Mouse (Mus musculus) limb, embryonic 14.5 days (tissue): Measurements from ENCODE around the gene Atg4c. TPM values are rescaled to one million over a fixed set of nuclear protein-coding genes. Genes with fewer than 3 reads are reported as not detected.
A peak's percentile ranks its signal among the peaks of the same experiment; 100 is the strongest.

ENCODE experiments used
- ATAC-seq: fragments of 200-750 bp; cut with Nextera tagmentation; 2 replicates; pipeline ENCODE4 v1.8.0; 2017; ENCODE audit warnings: low read depth, moderate number of reproducible peaks, moderate TSS enrichment; ENCODE audit not compliant: low FRiP score
- DNase-seq: peaks from one replicate; pipeline ENCODE4 v3.0.0-alpha.2; 2015; ENCODE audit warnings: low spot score
- H3K27ac ChIP-seq: fragments of 300-500 bp; sonication (generic); replicated peaks from 2 replicates; pipeline ENCODE4 v1.5.1; 2014; ENCODE audit warnings: low read depth, mild to moderate bottlenecking, low read length, moderate library complexity, mixed read lengths
- H3K27me3 ChIP-seq: fragments of 300-500 bp; sonication (generic); 2 replicates; pipeline ENCODE4 v1.6.1; 2014; ENCODE audit warnings: low read length, mixed read lengths; ENCODE audit not compliant: control insufficient read depth, insufficient read depth
- H3K36me3 ChIP-seq: fragments of 300-500 bp; sonication (generic); 2 replicates; pipeline ENCODE4 v1.6.1; 2014; ENCODE audit warnings: mild to moderate bottlenecking, low read length, moderate library complexity, mixed read lengths; ENCODE audit not compliant: control insufficient read depth, insufficient read depth
- H3K4me1 ChIP-seq: fragments of 300-500 bp; sonication (generic); 2 replicates; pipeline ENCODE4 v1.6.1; 2014; ENCODE audit warnings: antibody characterized with exemption, low read length, mixed read lengths; ENCODE audit not compliant: control insufficient read depth, insufficient read depth
- H3K4me2 ChIP-seq: fragments of 300-500 bp; sonication (generic); replicated peaks from 2 replicates; pipeline ENCODE4 v1.6.1; 2014; ENCODE audit warnings: low read depth, mild to moderate bottlenecking, low read length, moderate library complexity; ENCODE audit not compliant: severe bottlenecking
- H3K4me3 ChIP-seq: fragments of 300-500 bp; sonication (generic); replicated peaks from 2 replicates; pipeline ENCODE4 v1.5.1; 2014; ENCODE audit warnings: low read length
- H3K9ac ChIP-seq: fragments of 300-500 bp; sonication (generic); 2 replicates; pipeline ENCODE4 v1.6.1; 2014; ENCODE audit warnings: mild to moderate bottlenecking, low read depth, low read length, moderate library complexity; ENCODE audit not compliant: severe bottlenecking
- H3K9me3 ChIP-seq: fragments of 300-500 bp; sonication (generic); 2 replicates; pipeline ENCODE4 v1.6.1; 2016; ENCODE audit warnings: low read length; ENCODE audit not compliant: control insufficient read depth
- POLR2A ChIP-seq: fragments of 200-500 bp; IDR thresholded peaks from 2 replicates; pipeline ENCODE4 v1.8.0; 2012; ENCODE audit warnings: inconsistent platforms, mild to moderate bottlenecking, moderate library complexity, borderline replicate concordance; ENCODE audit not compliant: insufficient read depth, insufficient read length; ENCODE audit errors: extremely low read depth
- WGBS: fragments of 180-500 bp; shearing (Covaris S2); extraction: QIAGEN DNeasy Blood & Tissue Kit; methylation state at CpG from one replicate; pipeline ENCODE4 v1.1.7; 2014; 5-methylcytosine and 5-hydroxymethylcytosine counted together
- polyA plus RNA-seq, 2 experiments: library from polyadenylated mRNA; depleted of rRNA in 1 of 2; stranded (reverse) in 1 of 2; unstranded in 1 of 2; fragments of >200 nt; fragmentation: Nextera tagmentation in 1 of 2; extraction: Ambion mirVana in 1 of 2; gene quantifications; 2 replicates each; pipeline versions ENCODE4 v1.2.1 to v1.2.3; 2012 to 2014

Atg4c gene
- polyA plus RNA-seq, 2 experiments = 11.8 to 13.7 TPM

GRCm38 (mm10) chr4:99235203-99235856, 41.6 kb downstream of the Atg4c start:
- WGBS = 92% methylated on average over 8 of the region's 8 CpGs
- no peaks in the 10 kb centered on the region for H3K9me3 ChIP-seq
- H3K9ac ChIP-seq = no peak overlapping the region
- no peak overlapping the region for H3K4me3 ChIP-seq
- H3K27ac ChIP-seq = no peak overlapping the region
- no peak overlapping the region for H3K4me2 ChIP-seq
- peaks cover 8% of the 10 kb centered on the region for H3K36me3 ChIP-seq
- ATAC-seq (peak; percentile 37; the same call in 1 of the 2 replicates), DNase-seq (peak; percentile 82)
- no peak for TF ChIP-seq POLR2A
- H3K4me1 ChIP-seq = no peaks in the 10 kb centered on the region
- no peaks in the 10 kb centered on the region for H3K27me3 ChIP-seq

GRCm38 (mm10) chr4:99238305-99238704, 44.6 kb downstream of the Atg4c start:
- ATAC-seq = no peak
- Histone ChIP-seq H3K4me2 (no peak overlapping the region), H3K36me3 (peaks cover 8% of the 10 kb centered on the region), H3K4me1 (no peaks in the 10 kb centered on the region), H3K27me3 (no peaks in the 10 kb centered on the region), H3K27ac (no peak overlapping the region), H3K9me3 (no peaks in the 10 kb centered on the region), H3K4me3 (no peak overlapping the region), H3K9ac (no peak overlapping the region)
- WGBS = 92% methylated on average over 2 of the region's 2 CpGs
- no peak for TF ChIP-seq POLR2A
- no peak for DNase-seq

- Histone ChIP-seq H3K4me2 (no peak overlapping the region), H3K36me3 (peaks cover 8% of the 10 kb centered on the region), H3K9me3 (no peaks in the 10 kb centered on the region), H3K9ac (no peak overlapping the region), H3K4me1 (no peaks in the 10 kb centered on the region), H3K27me3 (no peaks in the 10 kb centered on the region), H3K27ac (no peak overlapping the region), H3K4me3 (no peak overlapping the region)
- 49% methylated on average over 5 of the region's 5 CpGs for WGBS
- DNase-seq = no peak
- TF ChIP-seq POLR2A = no peak
- no peak for ATAC-seq
These were observed 47.9 kb downstream of the Atg4c start for GRCm38 (mm10) chr4:99241674-99242073.

GRCm38 (mm10) chr4:99249358-99249757, 55.6 kb downstream of the Atg4c start:
- ATAC-seq (no peak), DNase-seq (no peak)
- Histone ChIP-seq H3K4me2 (no peak overlapping the region), H3K4me3 (no peak overlapping the region), H3K36me3 (no peaks in the 10 kb centered on the region), H3K9me3 (no peaks in the 10 kb centered on the region), H3K9ac (no peak overlapping the region), H3K27ac (no peak overlapping the region), H3K27me3 (no peaks in the 10 kb centered on the region), H3K4me1 (no peaks in the 10 kb centered on the region)
- TF ChIP-seq POLR2A = no peak
- WGBS = 92% methylated on average over 3 of the region's 3 CpGs

- 0 out of 2 replicates have a peak, but pooled peaks cover 1% of the 10 kb centered on the region for H3K36me3 ChIP-seq
- H3K4me1 ChIP-seq = no peaks in the 10 kb centered on the region
- ATAC-seq (no peak), DNase-seq (no peak)
- no peaks in the 10 kb centered on the region for H3K9me3 ChIP-seq
- no peak overlapping the region for H3K4me3 ChIP-seq
- TF ChIP-seq POLR2A = no peak
- WGBS = 92% methylated on average over 8 of the region's 8 CpGs
- no peak overlapping the region for H3K4me2 ChIP-seq
- H3K27me3 ChIP-seq = no peaks in the 10 kb centered on the region
- H3K9ac ChIP-seq = no peak overlapping the region
- no peak overlapping the region for H3K27ac ChIP-seq
These were observed 56.1 kb downstream of the Atg4c start for GRCm38 (mm10) chr4:99249826-99250225.
